Mouse (Mus musculus): ENCODE measurements around the gene AI467606. TPM values are rescaled to one million over a fixed set of nuclear protein-coding genes. Genes with fewer than 3 reads are reported as not detected.

The AI467606 gene
- polyA plus RNA-seq, 1 experiment from 2014 or later = 2.4 TPM

- ATAC-seq (ENCODE audit: low FRiP score) = no peak
- Histone ChIP-seq H3K4me2 (no peak overlapping the region), H3K4me1 (no peaks in the 10 kb centered on the region), H3K27me3 (replicated peaks) (no peaks in the 10 kb centered on the region), H3K9me3 (replicated peaks) (no peaks in the 10 kb centered on the region), H3K27ac (replicated peaks) (no peak overlapping the region), H3K4me3 (replicated peaks) (no peak overlapping the region), H3K36me3 (no peaks in the 10 kb centered on the region), H3K9ac (replicated peaks) (no peak overlapping the region)
- 87% methylated on average over 22 of the region's 22 CpGs for WGBS
These were observed 45.3 kb downstream of the AI467606 start for GRCm38 (mm10) chr7:127136181-127137071.

GRCm38 (mm10) chr7:127137262-127138017 lies 46.3 kb downstream of the AI467606 start, which contains the start of gene Spn:
Gene Spn (minus strand): TSS chr7:127137823.
- WGBS = 69% methylated on average over 9 of the region's 9 CpGs
- Histone ChIP-seq H3K4me3 (replicated peaks) (no peak within 1 kb of the TSS), H3K27ac (replicated peaks) (no peak within 1 kb of the TSS), H3K4me1 (no peaks in the 10 kb centered on the region), H3K9ac (replicated peaks) (no peak within 1 kb of the TSS; the same call in 1 of the 2 replicates), H3K36me3 (no peaks in the 10 kb centered on the region), H3K27me3 (replicated peaks) (no peaks in the 10 kb centered on the region), H3K9me3 (replicated peaks) (no peaks in the 10 kb centered on the region), H3K4me2 (no peak within 1 kb of the TSS)
- no peak for ATAC-seq (ENCODE audit: low FRiP score)

- no peak overlapping the region for H3K9ac ChIP-seq (replicated peaks)
- ATAC-seq (ENCODE audit: low FRiP score) = no peak
- H3K36me3 ChIP-seq = no peaks in the 10 kb centered on the region
- no peak overlapping the region for H3K27ac ChIP-seq (replicated peaks)
- no peaks in the 10 kb centered on the region for H3K27me3 ChIP-seq (replicated peaks)
- no peaks in the 10 kb centered on the region for H3K4me1 ChIP-seq
- H3K4me2 ChIP-seq = no peak overlapping the region
- H3K9me3 ChIP-seq (replicated peaks) = no peaks in the 10 kb centered on the region
- H3K4me3 ChIP-seq (replicated peaks) = no peak overlapping the region
- WGBS = 93% methylated on average over 7 of the region's 7 CpGs
These were observed 47.9 kb downstream of the AI467606 start for GRCm38 (mm10) chr7:127139100-127139499.

GRCm38 (mm10) chr7:127139562-127139961 lies 48.4 kb downstream of the AI467606 start:
- Histone ChIP-seq H3K9ac (replicated peaks) (no peak overlapping the region), H3K27me3 (replicated peaks) (no peaks in the 10 kb centered on the region), H3K4me1 (no peaks in the 10 kb centered on the region), H3K27ac (replicated peaks) (no peak overlapping the region), H3K4me3 (replicated peaks) (no peak overlapping the region), H3K4me2 (no peak overlapping the region), H3K36me3 (no peaks in the 10 kb centered on the region), H3K9me3 (replicated peaks) (no peaks in the 10 kb centered on the region)
- no peak for ATAC-seq (ENCODE audit: low FRiP score)
- WGBS = 61% methylated on average over 5 of the region's 5 CpGs

GRCm38 (mm10) chr7:127140623-127141404 lies 49.7 kb downstream of the AI467606 start:
- ATAC-seq (ENCODE audit: low FRiP score) = no peak
- no peaks in the 10 kb centered on the region for H3K27me3 ChIP-seq (replicated peaks)
- H3K36me3 ChIP-seq = no peaks in the 10 kb centered on the region
- no peak overlapping the region for H3K4me3 ChIP-seq (replicated peaks)
- H3K9me3 ChIP-seq (replicated peaks) = no peaks in the 10 kb centered on the region
- no peak overlapping the region for H3K27ac ChIP-seq (replicated peaks)
- no peak overlapping the region for H3K4me2 ChIP-seq
- no peaks in the 10 kb centered on the region for H3K4me1 ChIP-seq
- H3K9ac ChIP-seq (replicated peaks) = no peak overlapping the region
- WGBS = 72% methylated on average over 7 of the region's 7 CpGs

- Histone ChIP-seq H3K4me3 (replicated peaks) (no peak overlapping the region), H3K9ac (replicated peaks) (no peak overlapping the region), H3K9me3 (replicated peaks) (no peaks in the 10 kb centered on the region), H3K4me2 (no peak overlapping the region), H3K4me1 (no peaks in the 10 kb centered on the region), H3K36me3 (no peaks in the 10 kb centered on the region), H3K27ac (replicated peaks) (no peak overlapping the region), H3K27me3 (replicated peaks) (no peaks in the 10 kb centered on the region)
- ATAC-seq (ENCODE audit: low FRiP score) = no peak
- WGBS = 48% methylated on average over 2 of the region's 2 CpGs
These were observed 51.1 kb downstream of the AI467606 start for GRCm38 (mm10) chr7:127142214-127142613.

- no peak for ATAC-seq (ENCODE audit: low FRiP score)
- H3K4me2 ChIP-seq = no peak overlapping the region
- H3K4me1 ChIP-seq = no peaks in the 10 kb centered on the region
- H3K4me3 ChIP-seq (replicated peaks) = no peak overlapping the region
- 92% methylated on average over 4 of the region's 4 CpGs for WGBS
- no peak overlapping the region for H3K27ac ChIP-seq (replicated peaks)
- no peaks in the 10 kb centered on the region for H3K27me3 ChIP-seq (replicated peaks)
- no peaks in the 10 kb centered on the region for H3K36me3 ChIP-seq
- no peak overlapping the region for H3K9ac ChIP-seq (replicated peaks)
- H3K9me3 ChIP-seq (replicated peaks) = no peaks in the 10 kb centered on the region
These were observed 51.5 kb downstream of the AI467606 start for GRCm38 (mm10) chr7:127142666-127143065.

Small RNAs within 50 kb of the gene (microRNA-seq; reads per million reads assigned to microRNA genes)
- not detected for gene Gm44343

Other genes with a start within 250 kb of the AI467606 start
- 36.2 and 39.3 TPM in 2 replicates for gene Doc2a, start 243.9 kb upstream of the AI467606 start, polyA plus RNA-seq (2015; fragmentation: Nextera tagmentation; extraction: Ambion mirVana)
- gene Hirip3, start 229.4 kb upstream of the AI467606 start, polyA plus RNA-seq (2015; fragmentation: Nextera tagmentation; extraction: Ambion mirVana) = 20.3 and 28.6 TPM in 2 replicates
- 89.4 and 90.5 TPM in 2 replicates for gene Ino80e, start 229.0 kb upstream of the AI467606 start, polyA plus RNA-seq (2015; fragmentation: Nextera tagmentation; extraction: Ambion mirVana)
- gene Taok2, start 206.7 kb upstream of the AI467606 start, polyA plus RNA-seq (2015; fragmentation: Nextera tagmentation; extraction: Ambion mirVana) = 52.4 and 55.2 TPM in 2 replicates
- 30.9 and 31.1 TPM in 2 replicates for gene Tmem219, start 168.4 kb upstream of the AI467606 start, polyA plus RNA-seq (2015; fragmentation: Nextera tagmentation; extraction: Ambion mirVana)
- gene Kctd13, start 162.5 kb upstream of the AI467606 start, polyA plus RNA-seq (2015; fragmentation: Nextera tagmentation; extraction: Ambion mirVana) = 102 and 121 TPM in 2 replicates
- 8.9 and 11.7 TPM in 2 replicates for gene Asphd1, start 141.8 kb upstream of the AI467606 start, polyA plus RNA-seq (2015; fragmentation: Nextera tagmentation; extraction: Ambion mirVana)
- 51.6 and 56.9 TPM in 2 replicates for gene Sez6l2, start 140.8 kb upstream of the AI467606 start, polyA plus RNA-seq (2015; fragmentation: Nextera tagmentation; extraction: Ambion mirVana)
- gene Cdipt, start 115.4 kb upstream of the AI467606 start, polyA plus RNA-seq (2015; fragmentation: Nextera tagmentation; extraction: Ambion mirVana) = 139 and 145 TPM in 2 replicates
- 0.82 and 1.0 TPM in 2 replicates for gene Cdiptos, start 115.3 kb upstream of the AI467606 start, polyA plus RNA-seq (2015; fragmentation: Nextera tagmentation; extraction: Ambion mirVana)
- 5.2 and 11.6 TPM in 2 replicates for gene Mvp, start 76.7 kb upstream of the AI467606 start, polyA plus RNA-seq (2015; fragmentation: Nextera tagmentation; extraction: Ambion mirVana)
- 0.79 and 1.2 TPM in 2 replicates for gene Pagr1b, start 74.9 kb upstream of the AI467606 start, polyA plus RNA-seq (2015; fragmentation: Nextera tagmentation; extraction: Ambion mirVana)
- 52.5 and 80.1 TPM in 2 replicates for gene Pagr1a, start 74.0 kb upstream of the AI467606 start, polyA plus RNA-seq (2015; fragmentation: Nextera tagmentation; extraction: Ambion mirVana)
- 18.8 and 54.5 TPM in 2 replicates for gene Gm42742, start 70.3 kb upstream of the AI467606 start, polyA plus RNA-seq (2015; fragmentation: Nextera tagmentation; extraction: Ambion mirVana)
- 69.9 and 72.5 TPM in 2 replicates for gene Prrt2, start 70.1 kb upstream of the AI467606 start, polyA plus RNA-seq (2015; fragmentation: Nextera tagmentation; extraction: Ambion mirVana)
- gene Maz, start 64.3 kb upstream of the AI467606 start, polyA plus RNA-seq (2015; fragmentation: Nextera tagmentation; extraction: Ambion mirVana) = 78.1 and 82.6 TPM in 2 replicates
- 20.0 and 40.9 TPM in 2 replicates for gene Kif22, start 48.9 kb upstream of the AI467606 start, polyA plus RNA-seq (2015; fragmentation: Nextera tagmentation; extraction: Ambion mirVana)
- not detected in 2 replicates for gene Zg16, start 4.0 kb upstream of the AI467606 start, polyA plus RNA-seq (2015; fragmentation: Nextera tagmentation; extraction: Ambion mirVana)
- gene Qprt, start 30.9 kb downstream of the AI467606 start, polyA plus RNA-seq (2015; fragmentation: Nextera tagmentation; extraction: Ambion mirVana) = 0.75 and 1.1 TPM in 2 replicates
- 0.08 and 2.8 TPM in 2 replicates for gene Spn, start 46.5 kb downstream of the AI467606 start, polyA plus RNA-seq (2015; fragmentation: Nextera tagmentation; extraction: Ambion mirVana)
- gene Cd2bp2, start 104.7 kb downstream of the AI467606 start, polyA plus RNA-seq (2015; fragmentation: Nextera tagmentation; extraction: Ambion mirVana) = 64.2 and 65.8 TPM in 2 replicates
- 30.0 and 35.6 TPM in 2 replicates for gene Tbc1d10b, start 117.1 kb downstream of the AI467606 start, polyA plus RNA-seq (2015; fragmentation: Nextera tagmentation; extraction: Ambion mirVana)
- gene Mylpf, start 117.5 kb downstream of the AI467606 start, polyA plus RNA-seq (2015; fragmentation: Nextera tagmentation; extraction: Ambion mirVana) = 42.1 and 72.2 TPM in 2 replicates
- gene Zfp553, start 141.7 kb downstream of the AI467606 start, polyA plus RNA-seq (2015; fragmentation: Nextera tagmentation; extraction: Ambion mirVana) = 47.5 and 48.8 TPM in 2 replicates
- 15.8 and 40.6 TPM in 2 replicates for gene Sept1, start 141.8 kb downstream of the AI467606 start, polyA plus RNA-seq (2015; fragmentation: Nextera tagmentation; extraction: Ambion mirVana)
- 72.3 and 83.5 TPM in 2 replicates for gene Zfp771, start 152.9 kb downstream of the AI467606 start, polyA plus RNA-seq (2015; fragmentation: Nextera tagmentation; extraction: Ambion mirVana)
- 128 and 136 TPM in 2 replicates for gene Dctpp1, start 169.3 kb downstream of the AI467606 start, polyA plus RNA-seq (2015; fragmentation: Nextera tagmentation; extraction: Ambion mirVana)
- 67.5 and 73.1 TPM in 2 replicates for gene Sephs2, start 182.7 kb downstream of the AI467606 start, polyA plus RNA-seq (2015; fragmentation: Nextera tagmentation; extraction: Ambion mirVana)
- 0.18 and 5.4 TPM in 2 replicates for gene Itgal, start 204.9 kb downstream of the AI467606 start, polyA plus RNA-seq (2015; fragmentation: Nextera tagmentation; extraction: Ambion mirVana)